Mouse (Mus musculus): ENCODE measurements around the gene Galnt14.

DNA sequence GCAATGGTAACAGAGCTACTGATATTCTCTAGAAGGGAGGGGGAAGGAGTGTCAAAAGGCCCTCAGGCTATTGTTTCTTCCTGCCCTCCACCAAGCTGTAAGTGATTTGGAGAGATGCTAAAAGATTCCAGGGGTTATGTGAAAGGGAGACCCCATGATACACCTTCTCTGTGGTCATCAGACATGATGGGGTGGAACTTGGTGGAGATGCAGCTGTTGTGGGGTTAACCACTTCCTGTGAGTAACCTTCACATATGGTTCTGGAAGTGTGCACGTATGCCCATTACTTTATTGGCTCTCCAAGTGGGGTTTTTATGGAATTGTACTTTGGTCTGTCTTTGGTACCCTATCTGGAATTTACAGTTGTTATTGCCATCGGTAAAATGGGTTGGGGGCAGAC is 253.7 kb downstream of the Galnt14 start:
- no peak for TF ChIP-seq CTCF (IDR thresholded peaks at IDR 0.05; ENCODE audit: control insufficient read depth, insufficient read depth, low read length)
- TF ChIP-seq POLR2A (IDR thresholded peaks at IDR 0.05; ENCODE audit: borderline replicate concordance, control insufficient read depth, low read depth, low read length): no peak
